Mouse (Mus musculus) kidney, postnatal 36 days (tissue): ENCODE results near the gene Rnf220.

Source experiments
- DNase-seq, 2 experiments: peaks; one replicate each; pipeline ENCODE4 v3.0.0; 2021 to 2022; ENCODE audit warnings: mixed read lengths in 2 of 2

Rnf220 gene

DNA sequence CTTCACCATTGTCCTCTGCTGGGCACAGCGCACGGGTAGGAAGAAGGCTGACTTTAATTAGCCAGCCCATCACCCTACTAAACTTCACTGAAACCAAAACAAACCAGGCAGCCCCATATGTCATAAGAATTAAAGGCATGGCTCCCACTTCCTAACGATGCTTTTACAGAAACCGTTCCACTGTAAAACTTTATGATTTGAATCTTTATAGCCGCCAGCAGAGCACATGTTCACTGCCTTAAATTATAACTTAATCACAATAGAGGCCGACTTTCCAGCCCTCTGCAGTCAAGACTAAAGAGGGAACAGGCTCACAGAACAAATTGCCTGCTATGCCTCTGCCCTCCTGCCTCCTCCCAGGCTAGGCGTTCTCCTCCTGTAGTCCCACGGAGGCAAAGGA is 62.5 kb downstream of the Rnf220 start:
- no peak for DNase-seq

DNA sequence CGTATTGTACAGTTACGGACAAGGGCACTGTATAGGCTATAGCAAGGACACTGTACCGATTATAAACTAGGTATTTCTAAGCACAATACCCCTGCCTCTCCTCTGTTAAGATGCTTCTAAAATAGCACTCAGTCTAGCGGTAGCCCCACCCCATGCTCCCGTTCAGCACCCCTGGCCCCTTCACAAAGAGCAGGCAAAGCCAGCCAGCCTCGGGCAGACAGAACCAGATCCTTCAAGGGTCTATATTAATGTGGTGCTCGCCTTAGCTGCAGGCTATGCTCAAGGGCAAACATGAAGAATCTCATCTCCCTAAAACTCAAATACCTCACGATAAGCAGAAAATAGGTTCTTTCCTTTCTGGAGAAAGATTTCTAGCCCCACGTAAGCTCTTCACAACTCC is 67.2 kb downstream of the Rnf220 start:
- no peak for DNase-seq

DNA sequence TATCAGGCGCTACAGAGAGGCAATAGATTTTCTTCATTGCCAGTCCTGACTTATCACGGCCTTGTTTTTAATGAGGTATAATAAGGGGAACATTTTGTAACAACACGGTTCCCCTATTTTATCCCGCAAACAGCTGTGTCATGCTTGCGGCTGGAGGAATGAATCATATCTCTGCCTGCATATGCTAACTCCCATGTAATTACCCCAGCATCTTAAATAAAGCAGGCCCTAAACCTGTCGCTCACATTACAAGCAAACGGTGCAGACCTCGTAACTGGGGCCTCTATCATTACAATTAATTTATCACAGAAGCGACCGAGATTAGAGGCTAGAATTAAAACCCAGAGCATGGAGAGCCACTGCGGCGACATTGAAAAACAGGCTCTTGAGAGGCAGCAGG is 69.3 kb downstream of the Rnf220 start:
- DNase-seq: no peak

DNA sequence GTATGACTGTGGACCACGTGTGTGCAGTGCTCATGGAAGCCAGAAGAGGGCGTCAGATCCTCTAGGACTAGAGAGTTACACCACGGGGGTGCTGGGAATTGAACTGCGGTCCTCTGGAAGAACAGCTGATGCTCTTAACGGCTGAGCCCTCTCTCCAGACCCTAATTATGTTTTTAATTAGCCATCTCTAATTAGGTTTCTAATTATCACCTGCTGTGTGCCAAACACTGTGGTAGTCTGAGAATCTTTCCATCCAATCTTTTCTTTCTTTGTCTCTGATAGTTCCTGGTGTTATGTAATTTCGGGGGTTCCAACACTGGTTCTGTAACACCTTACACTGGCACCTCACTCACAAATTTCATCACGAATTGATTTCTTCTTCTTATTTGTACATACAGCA is 75.8 kb downstream of the Rnf220 start:
- DNase-seq: no peak

DNA sequence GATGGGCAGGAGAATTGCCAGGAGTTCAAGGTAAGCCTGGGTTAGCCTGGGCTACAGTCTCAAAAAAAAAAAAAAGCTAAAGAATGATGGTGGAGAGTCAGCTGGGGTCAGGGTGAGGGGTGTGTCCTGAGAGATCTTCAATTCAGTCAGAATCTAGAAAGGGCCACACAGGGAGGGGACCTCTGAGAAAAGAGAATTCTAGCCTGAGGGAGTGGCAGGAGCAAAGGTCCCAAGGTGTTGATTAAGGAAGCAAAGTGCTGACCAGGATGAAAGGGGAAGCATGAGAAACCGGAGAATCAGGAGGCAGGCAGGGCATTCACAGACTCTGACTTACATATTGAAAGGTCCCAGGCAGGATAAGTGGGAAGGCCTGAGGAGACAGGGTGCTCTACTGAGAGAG is 80.0 kb downstream of the Rnf220 start:
- DNase-seq: no peak

DNA sequence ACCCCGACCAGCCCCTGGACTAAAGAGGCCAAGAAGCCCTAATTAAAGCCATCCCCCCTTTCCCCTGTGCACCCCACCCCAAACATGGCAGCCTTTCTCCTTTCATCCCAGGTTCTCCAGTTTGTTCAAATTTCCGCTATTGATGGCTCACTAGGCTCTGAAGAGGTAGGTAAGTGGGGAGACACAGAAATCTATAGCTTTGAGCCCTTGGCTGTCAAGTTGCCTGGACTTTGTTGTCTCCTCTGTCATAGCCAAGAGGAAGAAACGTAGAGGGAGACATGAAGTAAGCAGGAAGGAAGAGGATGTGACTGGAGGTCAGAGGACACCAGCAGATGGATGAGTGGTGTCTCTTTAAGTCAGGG is 86.8 kb downstream of the Rnf220 start:
- DNase-seq: no peak

DNA sequence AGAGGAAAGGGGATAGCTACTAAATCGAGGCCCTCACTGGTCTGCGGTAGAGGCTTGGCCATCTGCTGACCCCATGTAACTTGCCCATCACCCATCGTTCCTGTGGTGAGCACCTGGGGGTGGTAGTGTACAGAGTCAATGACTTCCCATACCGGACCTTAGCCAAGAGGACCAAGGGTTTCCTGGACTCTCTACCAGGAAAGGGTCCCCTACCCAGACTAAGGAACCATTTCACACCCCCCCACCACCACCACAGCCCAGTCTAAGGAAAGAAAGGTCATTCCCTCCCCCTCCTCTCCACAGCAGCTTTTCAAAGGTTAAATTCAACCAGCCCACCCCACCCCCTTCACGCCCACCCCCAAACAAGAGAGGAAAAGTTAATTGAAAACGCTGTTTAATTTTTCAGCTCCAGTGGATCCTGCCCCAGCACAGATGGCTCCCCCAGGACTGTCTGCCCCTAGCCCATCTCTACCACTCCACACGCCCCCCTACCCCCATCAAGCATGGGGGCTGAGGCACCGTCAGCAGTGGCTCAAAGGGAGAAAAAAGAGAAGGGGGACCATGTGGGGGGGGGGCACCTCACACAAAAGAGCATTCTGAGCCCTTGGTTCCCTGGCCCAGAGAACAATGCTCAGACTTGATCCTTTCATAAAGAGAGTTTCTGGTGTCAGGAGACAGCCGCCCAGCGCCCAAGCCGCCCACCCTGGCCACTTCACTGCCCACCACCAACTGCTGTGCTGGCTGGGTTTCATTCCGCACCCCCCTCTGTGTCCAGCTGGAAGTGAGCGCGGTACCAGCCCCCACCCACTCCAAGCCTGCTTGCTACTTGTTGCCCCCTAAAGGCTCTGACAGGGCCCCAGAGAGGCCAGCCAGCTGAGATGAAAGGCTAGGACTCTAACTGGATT is 87.5 kb downstream of the Rnf220 start:
- no peak for DNase-seq

DNA sequence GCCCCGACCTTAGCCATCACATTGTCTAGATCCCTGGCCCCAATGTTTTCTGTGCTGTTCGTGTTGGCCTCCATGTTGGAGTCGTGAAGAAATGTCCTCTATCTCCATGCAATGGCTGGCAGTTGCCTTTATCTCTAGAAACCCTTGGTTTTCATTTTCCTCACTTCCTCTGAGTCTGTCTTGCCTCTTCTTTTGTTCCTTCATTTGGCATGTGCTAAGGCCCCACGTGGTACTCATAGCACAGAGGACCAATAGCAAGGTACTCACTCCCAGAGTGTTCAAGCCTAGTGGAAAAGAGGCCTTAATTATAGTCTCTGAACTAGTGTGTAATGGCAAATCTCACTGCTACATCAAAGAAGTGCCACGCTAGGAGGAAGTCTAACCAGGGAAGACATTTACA is 88.9 kb downstream of the Rnf220 start:
- no peak for DNase-seq

DNA sequence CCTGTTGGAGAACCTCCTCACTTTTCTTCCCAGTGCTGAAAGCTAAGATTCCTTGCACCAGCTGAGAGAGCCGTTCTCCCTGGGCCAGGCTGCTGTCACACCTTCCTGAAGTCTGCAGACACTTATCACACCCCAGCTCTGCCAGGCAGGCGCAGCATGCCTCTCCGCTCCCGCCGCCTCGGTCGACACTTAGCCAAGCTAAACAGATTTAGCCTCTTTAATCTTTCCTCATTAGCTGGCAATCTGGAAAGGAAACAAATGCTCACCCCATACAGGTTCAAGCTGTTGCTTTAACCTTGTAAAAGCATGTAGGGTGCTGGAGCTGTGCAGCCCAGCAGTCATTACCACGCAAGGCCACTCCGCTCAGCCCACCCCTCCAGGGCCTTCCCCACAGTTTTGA is 90.9 kb downstream of the Rnf220 start:
- DNase-seq: no peak

DNA sequence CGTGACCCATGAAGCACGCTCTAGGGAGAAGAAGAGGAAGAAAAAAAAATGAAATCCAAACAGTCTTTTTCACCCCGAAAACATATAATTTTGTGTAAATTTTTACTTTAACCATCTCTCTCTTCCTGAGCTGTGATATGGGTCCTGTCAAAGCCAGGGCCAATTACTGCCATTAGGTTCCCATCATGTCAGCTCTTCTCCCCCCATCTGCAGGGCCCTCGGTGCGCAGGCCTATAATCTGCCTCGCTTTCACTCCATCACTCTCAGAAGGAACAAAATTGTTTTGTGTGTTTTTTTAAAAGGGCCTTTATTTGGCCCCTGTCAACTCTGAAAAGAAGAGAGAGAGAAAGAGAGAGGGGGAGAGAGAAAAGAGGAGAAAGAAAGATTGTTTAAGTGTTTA is 91.6 kb downstream of the Rnf220 start:
- DNase-seq: no peak

DNA sequence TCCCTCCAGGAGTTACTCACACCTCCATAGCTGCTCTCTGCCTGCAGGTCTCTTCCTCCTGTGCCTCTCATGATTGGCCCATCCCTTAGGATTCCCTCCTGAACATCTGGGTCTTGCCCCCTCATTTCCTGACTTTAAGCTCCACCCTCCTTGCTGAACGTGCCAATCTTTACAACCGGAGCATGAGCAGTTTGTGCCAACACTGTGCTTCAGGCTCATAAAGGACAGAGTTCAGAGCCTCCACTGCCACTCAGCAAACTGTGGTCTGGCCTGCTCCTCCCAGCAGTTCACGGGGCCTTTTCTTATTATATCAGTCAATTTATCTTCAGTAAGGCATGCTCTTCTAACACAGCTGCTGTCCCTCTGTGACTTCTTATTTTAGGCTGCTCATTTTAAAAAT is 93.4 kb downstream of the Rnf220 start:
- no peak for DNase-seq

DNA sequence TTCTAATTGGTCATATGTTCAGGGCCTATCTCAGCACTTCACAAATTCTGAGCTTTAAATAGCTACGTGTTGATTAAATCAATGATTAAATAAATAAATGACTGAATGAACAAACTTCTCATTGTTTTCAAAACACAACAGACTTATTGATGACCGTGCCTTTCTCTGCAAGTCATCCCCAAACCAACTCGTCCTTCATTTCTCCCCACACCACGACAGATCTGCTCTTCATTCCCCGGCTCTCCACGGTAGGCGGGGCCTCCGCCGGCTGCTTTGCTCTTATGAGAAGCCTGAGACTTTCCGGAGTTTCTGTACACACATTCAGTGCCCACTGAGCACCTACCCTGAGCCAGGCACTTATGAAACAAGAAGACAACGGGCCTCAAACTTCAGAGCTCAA is 99.7 kb downstream of the Rnf220 start:
- DNase-seq: no peak

DNA sequence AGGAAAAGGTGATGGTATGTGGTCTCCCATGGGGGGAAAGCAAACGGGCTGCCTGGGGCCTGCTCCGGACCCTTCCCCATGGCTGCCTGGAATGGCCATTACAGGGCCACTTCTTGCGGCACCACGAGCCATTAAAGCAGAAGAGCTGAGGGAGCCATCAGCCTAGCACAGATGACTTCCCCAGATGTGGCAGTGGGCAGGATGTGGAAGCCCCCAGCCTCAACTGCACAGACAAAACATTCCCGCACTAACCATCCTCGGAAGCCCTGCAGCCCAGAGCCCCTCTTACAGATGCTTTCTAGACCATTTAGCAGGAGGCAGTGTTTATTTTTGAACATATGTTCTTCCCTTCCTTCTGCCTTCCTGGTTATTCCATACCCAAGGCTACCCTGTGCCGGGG is 103.8 kb downstream of the Rnf220 start:
- DNase-seq: no peak

DNA sequence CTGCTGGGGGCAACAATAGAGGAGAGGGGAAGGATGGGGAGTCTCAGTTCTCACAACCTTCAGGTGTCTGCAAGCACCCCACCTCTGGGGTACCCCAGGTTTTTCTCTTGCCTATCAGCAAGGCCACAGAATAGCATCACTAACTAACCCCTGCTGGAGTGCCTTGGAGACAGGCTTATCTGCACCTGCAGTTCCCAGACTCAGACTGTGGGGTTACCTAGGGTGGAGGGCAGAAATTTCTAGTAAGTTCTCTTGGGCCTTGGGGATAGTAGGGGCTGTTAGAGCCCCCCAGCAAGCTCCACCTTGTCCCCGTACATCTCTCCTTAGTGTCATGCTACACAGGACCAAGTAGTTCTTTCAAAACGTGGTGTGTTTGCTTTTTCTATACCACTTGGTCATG is 104.5 kb downstream of the Rnf220 start:
- DNase-seq: no peak

DNA sequence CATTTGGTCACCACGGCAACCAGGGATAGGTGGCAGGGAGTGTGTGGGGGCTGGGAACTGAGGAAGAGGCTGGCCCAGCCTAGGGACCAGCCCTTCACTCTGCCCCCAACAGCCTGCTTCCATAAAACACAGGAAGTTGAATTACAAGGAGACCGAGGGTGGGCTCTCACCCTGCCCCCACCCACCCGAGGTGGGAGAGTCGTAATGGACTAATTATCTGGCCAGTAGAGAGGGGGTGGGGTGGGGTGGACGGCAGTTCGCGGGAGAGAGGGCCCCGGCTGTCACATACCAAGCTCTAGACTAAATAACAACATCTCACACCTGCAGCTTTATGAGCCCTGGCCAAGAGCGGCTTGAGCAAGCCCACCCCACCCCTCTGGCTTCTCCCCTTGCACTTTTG is 104.9 kb downstream of the Rnf220 start:
- no peak for DNase-seq

DNA sequence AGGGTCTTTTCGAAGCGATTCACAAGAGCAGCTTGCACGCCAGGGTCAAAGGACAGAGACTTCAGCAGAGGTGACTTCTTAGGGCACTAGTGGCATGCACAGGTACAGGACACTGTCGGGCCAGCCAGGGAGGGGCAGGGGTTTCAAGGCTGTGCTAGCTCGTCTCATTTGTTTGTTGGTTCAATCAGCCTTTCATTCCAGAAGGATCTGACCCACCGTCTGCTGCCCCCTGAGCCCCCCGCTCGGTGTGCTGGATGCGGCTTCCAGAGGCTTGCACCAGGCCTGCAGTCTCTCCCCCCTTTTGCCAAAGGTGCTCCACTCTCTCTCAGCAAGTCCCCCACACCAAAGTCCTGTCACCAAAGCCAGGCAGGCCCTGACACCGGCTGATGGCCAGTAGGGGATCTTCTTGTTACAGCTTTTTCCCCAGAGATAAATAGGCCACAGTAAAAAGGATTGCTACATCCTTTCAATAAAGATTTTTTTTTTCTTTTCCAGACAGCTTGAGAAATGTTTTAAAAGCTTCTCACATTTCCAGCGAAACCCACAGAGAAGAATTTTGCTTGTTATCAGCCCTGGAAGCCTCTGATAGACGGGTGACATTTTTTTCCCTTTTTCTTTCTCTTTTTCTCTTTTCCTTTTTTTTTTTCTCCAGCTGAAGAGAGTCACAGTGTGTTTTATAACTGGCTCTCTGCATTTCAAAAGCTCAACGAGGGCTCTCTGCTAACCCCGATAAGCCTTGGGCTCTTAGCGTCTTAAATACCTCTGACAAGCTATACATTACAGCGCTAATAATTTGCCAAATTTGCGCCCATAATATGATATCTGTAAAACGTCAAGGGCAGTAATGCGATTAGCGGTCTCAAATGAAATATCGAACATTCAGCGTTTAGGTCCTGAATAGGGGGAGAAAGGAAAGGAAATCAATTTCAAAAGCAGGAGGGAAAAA is 105.7 kb downstream of the Rnf220 start:
- DNase-seq: no peak

DNA sequence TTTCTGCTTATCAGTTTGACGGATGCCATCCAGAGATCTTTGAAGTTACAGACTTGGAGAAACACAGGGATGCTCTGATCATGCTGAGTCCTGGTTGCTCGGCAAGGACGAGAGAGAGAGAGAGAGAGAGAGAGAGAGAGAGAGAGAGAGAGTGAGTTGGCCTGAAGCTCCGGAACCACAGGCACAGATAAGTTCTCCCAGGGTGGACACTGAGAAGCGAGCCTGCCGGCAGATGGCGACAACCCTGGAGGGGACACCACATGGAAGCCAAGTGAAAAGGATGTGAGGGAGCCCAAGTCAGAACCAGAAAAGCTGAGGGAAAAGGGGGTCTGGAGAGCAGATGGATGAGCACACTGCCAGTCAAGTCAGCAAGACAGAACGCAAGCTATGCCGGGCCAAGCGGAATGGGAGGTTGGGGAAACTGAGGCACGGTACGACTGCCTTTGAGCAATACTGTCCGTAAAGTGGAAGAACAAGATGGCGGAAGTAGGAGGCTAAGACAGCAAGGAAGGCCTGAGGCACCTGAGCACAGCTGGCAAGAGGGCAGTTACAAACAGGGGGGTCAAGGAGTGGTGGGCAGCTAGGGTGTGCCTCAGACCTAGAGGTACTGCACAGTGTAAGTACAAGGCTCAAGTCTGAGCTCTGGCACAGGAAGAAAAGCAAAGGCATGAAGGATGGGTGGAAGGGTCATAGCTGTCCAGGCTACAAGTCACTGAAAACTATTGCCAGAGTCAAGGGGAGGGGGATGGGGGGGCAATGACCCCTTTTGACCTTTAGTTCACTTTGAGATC is 107.4 kb downstream of the Rnf220 start:
- no peak for DNase-seq

DNA sequence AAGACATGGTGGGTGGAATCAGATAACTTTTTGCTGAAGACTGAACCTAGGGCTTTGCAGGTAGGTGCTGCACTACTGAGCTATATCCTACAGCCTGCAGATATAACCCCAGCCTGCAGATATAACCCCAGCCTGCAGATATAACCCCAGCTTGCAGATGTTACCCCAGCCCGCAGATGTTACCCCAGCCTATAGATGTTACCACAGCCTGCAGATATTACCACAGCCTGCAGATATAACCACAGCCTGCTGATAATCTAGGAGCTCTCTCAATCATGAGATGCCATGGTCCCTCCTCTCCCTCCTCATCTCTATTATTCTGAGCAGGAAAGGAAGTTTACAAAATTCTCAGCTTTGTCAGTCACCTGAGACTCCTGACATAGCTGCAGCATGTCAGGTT is 111.6 kb downstream of the Rnf220 start:
- DNase-seq: no peak

DNA sequence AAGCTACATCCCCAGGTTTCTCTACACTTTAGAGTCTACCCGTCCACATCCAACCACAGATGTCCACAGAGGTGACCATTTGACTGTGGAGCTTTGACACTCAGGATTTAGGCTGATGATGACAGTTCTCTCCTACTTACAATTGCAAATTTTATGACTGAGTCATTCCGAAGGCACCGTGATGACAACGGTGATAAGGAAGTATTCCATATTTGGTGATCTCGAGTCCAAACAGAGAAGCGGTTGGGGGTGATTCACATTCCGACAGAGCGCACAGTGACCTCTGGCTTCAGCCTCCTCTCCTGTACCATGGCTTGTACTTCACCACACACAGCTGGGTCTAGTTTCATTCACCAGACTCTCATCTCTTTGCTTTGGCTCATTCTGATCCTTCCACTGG is 115.0 kb downstream of the Rnf220 start:
- no peak for DNase-seq

DNA sequence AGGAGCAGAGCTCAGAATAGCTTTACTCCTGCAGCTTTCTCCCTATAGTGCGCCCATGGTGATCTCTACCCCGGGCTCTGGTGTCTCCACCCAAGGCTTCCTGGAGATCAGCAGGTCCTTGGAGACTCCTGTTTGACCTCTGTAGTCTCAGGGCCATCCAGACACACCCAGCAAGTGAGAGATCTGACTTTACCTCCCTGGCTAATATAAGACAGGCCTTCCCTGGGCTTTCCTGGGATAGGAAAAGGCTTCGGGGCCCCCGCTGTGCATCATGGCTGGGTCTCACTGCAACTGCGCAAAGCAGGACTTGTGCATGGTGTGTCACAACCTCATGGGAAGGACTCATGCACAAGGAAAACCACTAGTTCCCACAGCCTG is 116.3 kb downstream of the Rnf220 start:
- no peak for DNase-seq

DNA sequence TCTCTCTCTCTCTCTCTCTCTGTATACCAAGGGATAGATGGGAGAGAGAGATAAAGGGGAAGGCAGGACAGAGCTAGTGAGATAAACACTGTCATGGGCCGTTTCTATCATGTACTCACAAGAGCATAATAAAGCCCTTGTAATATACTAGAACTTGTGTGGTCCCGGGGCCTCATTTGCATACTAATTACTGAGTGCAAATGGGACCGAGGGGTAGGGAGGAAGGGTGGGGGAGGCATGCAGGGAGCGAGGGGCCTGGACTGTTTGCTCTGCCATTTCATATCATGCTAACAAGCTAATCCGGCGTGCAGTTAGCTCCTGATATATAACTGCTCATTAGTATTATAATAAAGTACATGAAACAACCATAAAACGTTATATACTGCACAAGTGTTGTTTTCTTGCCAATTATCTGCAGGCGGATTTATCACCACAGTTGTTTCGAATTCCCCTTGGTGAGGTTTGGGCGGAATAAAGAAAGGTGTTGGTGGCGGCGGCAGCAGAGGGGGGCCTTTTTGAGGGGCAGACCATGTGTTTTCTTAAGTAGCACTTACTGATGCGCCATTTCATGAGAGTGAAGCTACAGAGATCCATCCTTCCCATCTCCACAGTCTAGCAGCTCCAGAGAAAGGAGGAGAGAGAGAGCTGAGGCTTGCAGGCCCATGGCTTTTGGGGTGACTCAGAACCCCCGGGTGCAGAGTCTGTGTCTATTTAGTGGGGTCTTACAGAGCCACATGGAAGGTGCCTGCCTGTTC is 116.9 kb downstream of the Rnf220 start:
- DNase-seq: no peak

DNA sequence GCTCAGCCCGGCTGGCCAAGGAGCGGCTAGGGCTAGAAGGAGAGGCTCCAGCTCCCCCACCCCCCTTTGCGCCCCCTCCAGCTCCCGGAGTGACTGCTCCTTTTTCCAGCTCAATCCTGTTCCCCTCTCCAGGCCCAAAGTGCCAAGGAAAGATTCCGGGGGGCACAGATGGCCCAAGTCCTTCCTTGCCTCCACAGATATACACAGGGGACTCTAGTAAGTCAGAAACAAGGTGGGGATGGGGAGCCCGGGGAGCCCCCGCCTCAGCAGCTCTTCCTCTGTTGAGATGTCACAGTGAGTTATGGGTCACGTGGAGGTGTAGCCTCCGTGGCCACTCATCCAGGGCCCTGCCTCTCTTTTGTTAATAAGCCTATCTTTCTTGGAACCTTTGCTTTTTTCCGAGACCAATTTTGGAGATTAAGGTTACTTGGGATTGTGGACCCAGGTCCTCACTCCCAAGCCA is 122.7 kb downstream of the Rnf220 start:
- no peak for DNase-seq
